Mouse (Mus musculus): ENCODE results near the gene Ankrd33b. TPM values are rescaled to one million over a fixed set of nuclear protein-coding genes. Genes with fewer than 3 reads are reported as not detected.

The Ankrd33b gene
- total and polyA plus RNA-seq, 2 experiments from 2014 or later = 1.6 TPM

DNA sequence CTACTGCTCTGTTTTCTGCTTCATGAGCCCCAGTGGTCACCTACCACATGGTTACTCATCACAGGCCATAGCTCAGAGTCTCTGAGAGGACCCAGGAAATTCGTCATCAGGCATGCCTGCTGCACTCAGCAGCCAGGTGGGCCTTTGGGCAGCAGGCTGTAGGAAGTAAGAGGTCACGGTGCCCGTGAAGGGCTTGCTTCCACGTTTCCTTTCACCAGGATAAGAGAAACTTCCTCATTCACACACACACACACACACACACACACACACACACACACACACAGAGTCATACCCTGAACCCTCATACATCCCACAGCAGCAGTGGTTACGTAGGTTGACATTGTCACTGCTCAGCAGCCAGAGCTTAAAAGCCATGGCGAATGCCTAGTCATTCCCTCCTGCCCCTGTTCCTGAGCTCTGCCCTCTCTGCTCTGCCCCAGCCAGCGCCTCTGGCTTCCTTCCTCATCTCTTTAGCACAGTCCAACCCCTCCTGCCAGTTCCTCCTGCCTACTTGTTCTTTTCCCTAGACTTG lies 17.6 kb downstream of the Ankrd33b start:
- DNase-seq (ENCODE audit: low spot score) (no peak), ATAC-seq (no peak)
- Histone ChIP-seq H3K4me3 (ENCODE audit: low read length) (no peak overlapping the region), H3K27me3 (ENCODE audit: insufficient read depth, low read length) (no peaks in the 10 kb centered on the region), H3K4me1 (ENCODE audit: insufficient read depth, low read length) (no peaks in the 10 kb centered on the region), H3K27ac (no peak overlapping the region), H3K36me3 (ENCODE audit: insufficient read depth, low read length) (no peaks in the 10 kb centered on the region), H3K9me3 (ENCODE audit: low read length) (no peaks in the 10 kb centered on the region), H3K9ac (replicated peaks; ENCODE audit: low read length) (no peak overlapping the region), H3K4me2 (ENCODE audit: low read depth, low read length) (no peak overlapping the region)
- WGBS = 79% methylated on average over 7 of the region's 7 CpGs
- no peak for TF ChIP-seq CTCF (IDR thresholded peaks at IDR 0.05; ENCODE audit: low read depth)

DNA sequence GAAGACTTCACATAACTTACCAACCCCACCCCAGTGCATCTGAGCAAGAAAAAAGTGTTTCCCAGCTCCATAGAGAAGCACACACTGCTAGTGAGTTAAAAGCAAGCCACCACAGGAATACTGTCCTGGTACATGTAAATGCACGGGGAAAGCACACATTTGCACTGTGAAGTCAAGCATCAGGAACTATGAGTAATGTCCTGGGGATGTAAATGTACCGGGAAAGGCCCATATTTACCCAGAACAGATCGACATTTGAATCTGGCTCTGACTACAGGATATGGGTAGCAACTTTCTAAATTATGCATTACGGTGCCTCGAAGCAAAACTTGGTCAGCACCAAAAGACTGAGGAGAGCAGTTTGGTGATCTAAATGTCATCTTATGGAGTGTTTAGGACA lies 18.5 kb downstream of the Ankrd33b start:
- Histone ChIP-seq H3K4me1 (ENCODE audit: insufficient read depth, low read length) (no peaks in the 10 kb centered on the region), H3K4me2 (ENCODE audit: low read depth, low read length) (no peak overlapping the region), H3K4me3 (ENCODE audit: low read length) (no peak overlapping the region), H3K27me3 (ENCODE audit: insufficient read depth, low read length) (no peaks in the 10 kb centered on the region), H3K36me3 (ENCODE audit: insufficient read depth, low read length) (no peaks in the 10 kb centered on the region), H3K27ac (no peak overlapping the region), H3K9me3 (ENCODE audit: low read length) (no peaks in the 10 kb centered on the region), H3K9ac (replicated peaks; ENCODE audit: low read length) (no peak overlapping the region)
- ATAC-seq = no peak
- no peak for TF ChIP-seq CTCF (IDR thresholded peaks at IDR 0.05; ENCODE audit: low read depth)
- WGBS = 89% methylated on average over 5 of the region's 5 CpGs
- no peak for DNase-seq (ENCODE audit: low spot score)

DNA sequence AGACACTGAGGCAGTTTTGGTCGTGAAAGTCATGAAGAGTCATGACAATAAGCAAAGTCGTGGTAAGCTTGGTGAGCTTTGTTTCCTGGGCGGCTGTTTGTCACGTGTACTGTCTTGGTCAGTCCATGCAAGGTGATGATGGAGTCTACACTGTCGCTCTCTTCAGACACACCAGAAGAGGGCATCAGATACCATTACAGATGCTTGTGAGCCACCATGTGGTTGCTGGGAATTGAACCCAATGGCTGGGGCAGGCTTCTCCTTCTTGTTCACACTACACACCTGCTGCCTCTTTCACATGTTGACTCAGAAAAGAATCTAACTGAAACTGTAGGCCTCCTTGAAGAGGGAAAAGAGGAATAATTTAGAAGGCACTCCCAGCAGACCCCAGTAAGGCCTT lies 19.3 kb downstream of the Ankrd33b start:
- H3K4me2 ChIP-seq (ENCODE audit: low read depth, low read length) = no peak overlapping the region
- TF ChIP-seq CTCF (IDR thresholded peaks at IDR 0.05; ENCODE audit: low read depth) = no peak
- no peak for ATAC-seq
- H3K9me3 ChIP-seq (ENCODE audit: low read length) = no peaks in the 10 kb centered on the region
- H3K36me3 ChIP-seq (ENCODE audit: insufficient read depth, low read length) = no peaks in the 10 kb centered on the region
- no peak overlapping the region for H3K4me3 ChIP-seq (ENCODE audit: low read length)
- H3K27ac ChIP-seq = no peak overlapping the region
- H3K9ac ChIP-seq (replicated peaks; ENCODE audit: low read length) = no peak overlapping the region
- 88% methylated on average over 5 of the region's 5 CpGs for WGBS
- no peak for DNase-seq (ENCODE audit: low spot score)
- H3K27me3 ChIP-seq (ENCODE audit: insufficient read depth, low read length) = no peaks in the 10 kb centered on the region
- no peaks in the 10 kb centered on the region for H3K4me1 ChIP-seq (ENCODE audit: insufficient read depth, low read length)

DNA sequence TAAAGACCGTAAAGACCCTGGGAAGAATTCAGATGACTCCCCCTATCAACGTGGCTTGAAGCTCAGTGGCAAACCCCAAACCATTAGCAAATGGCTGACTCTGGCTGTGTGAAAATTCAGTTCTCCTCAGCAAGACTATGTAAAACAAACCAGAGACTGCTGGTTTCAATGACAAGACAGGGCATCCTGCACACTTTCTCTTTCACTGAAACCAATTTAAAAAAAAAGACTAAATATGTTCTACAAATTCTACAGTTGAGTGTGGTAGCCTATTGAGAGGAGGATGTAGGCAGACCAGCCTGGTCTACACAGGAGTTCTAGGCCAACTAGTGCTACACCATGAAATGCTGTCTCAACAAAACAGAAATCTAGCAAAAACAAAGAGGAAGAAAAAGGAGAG lies 21.0 kb downstream of the Ankrd33b start:
- DNase-seq (ENCODE audit: low spot score) (no peak), ATAC-seq (no peak)
- H3K4me3 ChIP-seq (ENCODE audit: low read length) = no peak overlapping the region
- no peaks in the 10 kb centered on the region for H3K4me1 ChIP-seq (ENCODE audit: insufficient read depth, low read length)
- H3K36me3 ChIP-seq (ENCODE audit: insufficient read depth, low read length) = no peaks in the 10 kb centered on the region
- no peak for TF ChIP-seq CTCF (IDR thresholded peaks at IDR 0.05; ENCODE audit: low read depth)
- no peak overlapping the region for H3K27ac ChIP-seq
- H3K9ac ChIP-seq (replicated peaks; ENCODE audit: low read length) = no peak overlapping the region
- 60% methylated on average over 2 of the region's 2 CpGs for WGBS
- H3K9me3 ChIP-seq (ENCODE audit: low read length) = no peaks in the 10 kb centered on the region
- H3K27me3 ChIP-seq (ENCODE audit: insufficient read depth, low read length) = no peaks in the 10 kb centered on the region
- no peak overlapping the region for H3K4me2 ChIP-seq (ENCODE audit: low read depth, low read length)

DNA sequence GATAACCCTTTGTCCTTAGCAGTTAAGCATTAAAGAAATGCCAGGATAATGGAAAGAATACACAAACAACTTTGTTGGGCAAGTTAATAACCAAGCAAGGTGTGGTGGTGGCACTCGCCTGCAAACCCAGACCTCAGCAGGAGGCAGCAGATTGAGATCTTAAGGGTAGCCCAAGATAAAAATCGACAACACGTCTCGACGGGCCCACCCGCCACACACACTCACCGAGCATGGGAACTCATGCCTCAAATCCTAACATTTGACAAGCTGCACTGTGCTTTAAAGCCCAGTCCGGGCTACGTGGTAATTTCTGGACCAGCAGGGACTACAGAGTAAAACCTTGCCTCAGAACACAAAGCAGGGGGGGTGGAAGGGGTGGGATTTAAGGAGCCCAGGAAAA lies 22.2 kb downstream of the Ankrd33b start:
- TF ChIP-seq CTCF (IDR thresholded peaks at IDR 0.05; ENCODE audit: low read depth) = no peak
- Histone ChIP-seq H3K27ac (no peak overlapping the region), H3K9me3 (ENCODE audit: low read length) (no peaks in the 10 kb centered on the region), H3K4me1 (ENCODE audit: insufficient read depth, low read length) (no peaks in the 10 kb centered on the region), H3K36me3 (ENCODE audit: insufficient read depth, low read length) (no peaks in the 10 kb centered on the region), H3K27me3 (ENCODE audit: insufficient read depth, low read length) (no peaks in the 10 kb centered on the region), H3K4me3 (ENCODE audit: low read length) (no peak overlapping the region), H3K4me2 (ENCODE audit: low read depth, low read length) (no peak overlapping the region), H3K9ac (replicated peaks; ENCODE audit: low read length) (no peak overlapping the region)
- WGBS = 73% methylated on average over 9 of the region's 9 CpGs
- DNase-seq (ENCODE audit: low spot score) (no peak), ATAC-seq (no peak)

DNA sequence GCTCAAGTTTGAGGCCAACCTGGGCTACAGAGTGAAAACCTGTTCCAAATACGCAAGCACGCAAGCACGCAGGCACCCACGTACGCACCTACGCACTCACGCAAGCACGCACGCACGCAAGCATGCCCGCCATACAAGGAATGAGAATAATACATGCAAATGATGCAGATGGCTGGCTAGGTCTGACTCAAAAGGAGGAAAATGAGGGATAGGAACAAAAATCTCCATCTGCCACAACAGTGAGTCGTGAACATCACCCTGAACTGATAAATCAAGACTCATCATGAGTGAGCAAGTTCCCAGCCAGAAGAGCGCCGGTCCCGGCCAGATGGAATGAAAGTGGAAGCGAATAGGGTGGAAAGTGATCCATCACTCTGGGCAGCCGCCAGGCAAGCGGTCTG lies 22.7 kb downstream of the Ankrd33b start:
- Histone ChIP-seq H3K9ac (replicated peaks; ENCODE audit: low read length) (no peak overlapping the region), H3K9me3 (ENCODE audit: low read length) (no peaks in the 10 kb centered on the region), H3K36me3 (ENCODE audit: insufficient read depth, low read length) (no peaks in the 10 kb centered on the region), H3K27ac (no peak overlapping the region), H3K27me3 (ENCODE audit: insufficient read depth, low read length) (no peaks in the 10 kb centered on the region), H3K4me2 (ENCODE audit: low read depth, low read length) (no peak overlapping the region), H3K4me3 (ENCODE audit: low read length) (no peak overlapping the region), H3K4me1 (ENCODE audit: insufficient read depth, low read length) (no peaks in the 10 kb centered on the region)
- ATAC-seq (peak; percentile 39; the same call in 1 of the 2 replicates), DNase-seq (ENCODE audit: low spot score) (peak; percentile 36)
- no peak for TF ChIP-seq CTCF (IDR thresholded peaks at IDR 0.05; ENCODE audit: low read depth)
- WGBS = 81% methylated on average over 18 of the region's 18 CpGs

DNA sequence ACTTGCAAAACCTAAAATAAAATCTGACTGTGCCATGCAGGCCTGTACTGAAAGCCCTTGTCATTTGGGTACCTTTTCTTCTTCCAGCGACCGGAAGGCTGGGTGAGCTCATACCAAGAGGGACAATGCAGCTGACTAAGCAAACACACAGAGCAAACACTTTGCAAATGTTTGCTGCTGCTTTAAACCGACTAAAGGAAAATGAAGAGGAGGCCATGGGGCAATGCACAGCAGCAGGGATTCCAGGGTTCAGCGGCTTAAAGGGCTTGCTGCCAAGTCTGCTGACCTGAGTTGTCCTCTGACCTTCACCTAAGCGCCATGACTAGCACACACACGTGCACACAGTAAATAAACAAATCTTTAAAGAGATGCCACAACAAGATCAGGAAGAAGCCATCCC lies 23.9 kb downstream of the Ankrd33b start:
- no peak for ATAC-seq
- TF ChIP-seq CTCF (IDR thresholded peaks at IDR 0.05; ENCODE audit: low read depth) = no peak

More for the DNA sequence above, 23.9 kb downstream of the Ankrd33b start:
- Histone ChIP-seq H3K4me1 (ENCODE audit: insufficient read depth, low read length) (no peaks in the 10 kb centered on the region), H3K9me3 (ENCODE audit: low read length) (no peaks in the 10 kb centered on the region), H3K27ac (no peak overlapping the region), H3K9ac (replicated peaks; ENCODE audit: low read length) (no peak overlapping the region), H3K4me3 (ENCODE audit: low read length) (no peak overlapping the region), H3K36me3 (ENCODE audit: insufficient read depth, low read length) (no peaks in the 10 kb centered on the region), H3K4me2 (ENCODE audit: low read depth, low read length) (no peak overlapping the region), H3K27me3 (ENCODE audit: insufficient read depth, low read length) (no peaks in the 10 kb centered on the region)
- 17% methylated on average over 6 of the region's 6 CpGs for WGBS
- no peak for DNase-seq (ENCODE audit: low spot score)

All from hindbrain, postnatal 0 days (tissue).